Mouse (Mus musculus) MEL (cell line): Measurements from ENCODE around the gene Gtf2e1.

ENCODE experiments used
- CHD1 ChIP-seq: IDR thresholded peaks from 2 replicates; pipeline ENCODE4 v1.6.1; 2012; ENCODE audit warnings: low read depth, mild to moderate bottlenecking, inconsistent platforms, low read length, improper control_type of control experiment
- CTCF ChIP-seq, 3 experiments: IDR thresholded peaks in 2 of 3; conservative IDR thresholded peaks in 1 of 3; 2 replicates each; pipeline ENCODE4 v1.5.1; 2011 to 2012; ENCODE audit warnings: low read length in 3 of 3, low read depth in 2 of 3, mild to moderate bottlenecking in 2 of 3, improper control_type of control experiment in 1 of 3, inconsistent platforms in 1 of 3, mixed read lengths in 1 of 3, moderate library complexity in 1 of 3; ENCODE audit not compliant: control insufficient read depth in 1 of 3, insufficient read depth in 1 of 3, poor library complexity in 1 of 3, severe bottlenecking in 1 of 3
- EP300 ChIP-seq, 2 experiments: IDR thresholded peaks; 2 replicates each; pipeline ENCODE4 v1.6.1; 2011; ENCODE audit warnings: improper control_type of control experiment in 2 of 2, low read length in 2 of 2, low read depth in 1 of 2, mild to moderate bottlenecking in 1 of 2
- KAT2A ChIP-seq: conservative IDR thresholded peaks from 2 replicates; pipeline ENCODE4 v1.6.1; 2012; ENCODE audit warnings: low read depth, low read length, improper control_type of control experiment, inconsistent platforms
- MAX ChIP-seq: IDR thresholded peaks from 2 replicates; pipeline ENCODE4 v1.6.1; 2011; ENCODE audit warnings: low read length, improper control_type of control experiment
- MYC ChIP-seq: IDR thresholded peaks from 2 replicates; pipeline ENCODE4 v1.6.1; 2011; ENCODE audit warnings: low read depth, mild to moderate bottlenecking, low read length, improper control_type of control experiment, moderate library complexity
- NRF1 ChIP-seq: IDR thresholded peaks from 2 replicates; pipeline ENCODE4 v1.6.1; 2014; ENCODE audit warnings: low read depth, mild to moderate bottlenecking, inconsistent platforms, low read length, improper control_type of control experiment, moderate library complexity; ENCODE audit not compliant: poor library complexity, insufficient read depth, severe bottlenecking
- POLR2AphosphoS5 ChIP-seq: IDR thresholded peaks from 2 replicates; pipeline ENCODE4 v1.6.1; 2012; ENCODE audit warnings: low read depth, borderline replicate concordance, mild to moderate bottlenecking, inconsistent platforms, low read length, moderate library complexity, mixed read lengths
- RAD21 ChIP-seq: IDR thresholded peaks from 2 replicates; pipeline ENCODE4 v1.6.1; 2011; ENCODE audit warnings: mild to moderate bottlenecking, low read depth, low read length, improper control_type of control experiment
- TAL1 ChIP-seq: IDR thresholded peaks from 2 replicates; pipeline ENCODE4 v1.6.1; 2012; ENCODE audit warnings: mild to moderate bottlenecking, inconsistent platforms, low read length, moderate library complexity, mixed read lengths
- USF1 ChIP-seq: IDR thresholded peaks from 2 replicates; pipeline ENCODE4 v1.6.1; 2014; ENCODE audit warnings: low read depth, mild to moderate bottlenecking, inconsistent platforms, low read length, improper control_type of control experiment, moderate library complexity
- ZC3H11A ChIP-seq: IDR thresholded peaks from 2 replicates; pipeline ENCODE4 v1.6.1; 2012; ENCODE audit warnings: low read depth, mild to moderate bottlenecking, inconsistent platforms, low read length, improper control_type of control experiment
- ZKSCAN1 ChIP-seq: IDR thresholded peaks from 2 replicates; pipeline ENCODE4 v1.6.1; 2012; ENCODE audit warnings: low read depth, mild to moderate bottlenecking, inconsistent platforms, low read length, improper control_type of control experiment, moderate library complexity

DNA sequence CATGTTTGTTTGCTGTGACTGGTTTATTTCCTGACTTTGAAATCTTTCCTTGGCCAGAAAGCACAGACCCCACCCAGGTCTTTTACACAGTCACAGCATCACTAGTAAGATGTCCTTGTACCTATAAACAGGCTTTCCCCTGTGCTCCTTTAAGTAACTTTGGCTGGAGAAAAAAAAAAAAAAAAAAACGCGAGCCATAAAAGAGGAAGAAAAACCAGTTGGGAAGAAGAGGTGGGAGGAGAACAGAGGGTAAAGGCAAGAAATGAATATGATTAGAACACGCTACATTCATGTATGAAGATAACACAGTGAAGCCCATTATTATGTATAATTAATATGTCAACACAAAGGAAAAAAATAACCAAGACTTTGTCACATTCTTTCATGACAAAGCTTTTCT lies 35.7 kb upstream of the Gtf2e1 start:
- TF ChIP-seq MYC (no peak), TAL1 (no peak), CTCF (IDR thresholded peaks at IDR 0.05 in 2 of 3, conservative IDR thresholded peaks at IDR 0.05 in 1 of 3; ENCODE audit: control insufficient read depth in 1 of 3, insufficient read depth in 1 of 3, low read depth in 2 of 3, low read length in 3 of 3, poor library complexity in 1 of 3, severe bottlenecking in 1 of 3) (no peak), MAX (no peak), POLR2AphosphoS5 (no peak), KAT2A (no peak), EP300 (IDR thresholded peaks at IDR 0.05; ENCODE audit: low read depth in 1 of 2, low read length in 2 of 2) (no peak), RAD21 (no peak), ZC3H11A (no peak), CHD1 (no peak), ZKSCAN1 (no peak), USF1 (no peak), NRF1 (no peak)
